In the genomic region with DNA sequence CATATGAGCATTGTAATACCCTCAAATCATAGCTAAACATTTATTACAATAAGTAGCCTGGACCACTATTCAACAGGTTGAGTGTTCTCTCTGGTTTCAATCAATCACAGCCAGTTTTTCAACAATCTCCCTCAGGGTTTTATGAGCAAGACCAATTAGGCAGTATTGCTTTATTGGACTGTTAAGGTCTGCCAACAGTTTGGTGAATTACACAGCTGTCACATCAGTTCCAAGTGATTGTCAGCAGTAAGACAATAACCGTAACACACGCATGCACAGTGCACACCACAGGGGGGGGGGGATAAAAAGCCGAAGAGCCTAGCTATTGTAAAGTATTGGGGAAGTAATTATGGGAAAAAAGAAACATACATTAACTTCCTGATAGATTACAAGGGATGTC, we compare ENCODE assay signal across 20 mouse cellular contexts.
DNase-seq lines count a peak whose midpoint lies in the region; ATAC-seq lines count a peak whose summit lies in the region.
"Had no signal": no experiment of that assay in that cellular context is flagged by ENCODE, and none has a peak within 500 bp of the region (broad histone marks: within the 10 kb centered on the region; RNA-seq: fewer than 3 reads in every experiment).

No protein-coding gene starts in this region.

- no peaks in the 10 kb centered on the region for H3K27me3 ChIP-seq in forebrain, embryonic 13.5 days
- no peaks in the 10 kb centered on the region for H3K27me3 ChIP-seq in forebrain, embryonic 11.5 days (ENCODE audit: control insufficient read depth, insufficient read depth, low read length)
- no peaks in the 10 kb centered on the region for H3K27me3 ChIP-seq in embryonic facial prominence, embryonic 14.5 days (replicated peaks; ENCODE audit: control insufficient read depth, insufficient read depth, low read length)
- no peaks in the 10 kb centered on the region for H3K27me3 ChIP-seq in midbrain, embryonic 14.5 days (ENCODE audit: control insufficient read depth, insufficient read depth, low read length)
- no peaks in the 10 kb centered on the region for H3K27me3 ChIP-seq in heart, embryonic 11.5 days (ENCODE audit: control insufficient read depth, insufficient read depth, low read length)
- H3K27me3 ChIP-seq: heart, embryonic 15.5 days; hindbrain, embryonic 13.5 days; limb, embryonic 15.5 days had no signal

- 27% methylated on average over 3 of the region's 3 CpGs for WGBS in forebrain, embryonic 13.5 days
- 64% methylated on average over 3 of the region's 3 CpGs for WGBS in forebrain, embryonic 11.5 days
- 42% methylated on average over 3 of the region's 3 CpGs for WGBS in embryonic facial prominence, embryonic 14.5 days
- WGBS in midbrain, embryonic 14.5 days: 41% methylated on average over 3 of the region's 3 CpGs
- WGBS in heart, embryonic 11.5 days (ENCODE audit: insufficient replicate concordance): 75% methylated on average over 3 of the region's 3 CpGs

- H3K4me3 ChIP-seq in forebrain, embryonic 13.5 days: no peak overlapping the region
- no peak overlapping the region for H3K4me3 ChIP-seq in forebrain, embryonic 11.5 days (ENCODE audit: low read depth, low read length)
- no peak overlapping the region for H3K4me3 ChIP-seq in embryonic facial prominence, embryonic 14.5 days (ENCODE audit: low read depth, low read length)
- H3K4me3 ChIP-seq in midbrain, embryonic 14.5 days (replicated peaks; ENCODE audit: low read depth, low read length): no peak overlapping the region
- H3K4me3 ChIP-seq in heart, embryonic 11.5 days (ENCODE audit: low read depth, low read length): no peak overlapping the region
- H3K4me3 ChIP-seq: heart, embryonic 15.5 days; hindbrain, embryonic 13.5 days; limb, embryonic 15.5 days had no signal

- DNase-seq in forebrain, embryonic 11.5 days (ENCODE audit: low spot score): no peak
- peak; percentile 48 for DNase-seq in embryonic facial prominence, embryonic 14.5 days (ENCODE audit: low spot score)
- DNase-seq in hindlimb bud, embryonic 11.5 days (ENCODE audit: extremely low spot score, low read depth, low spot score): peak; percentile 66
- DNase-seq in midbrain, embryonic 14.5 days: peak; percentile 42
- no peak for DNase-seq in cerebellum, postnatal 14 days
- no peak for DNase-seq in adrenal gland, adult (ENCODE audit: inconsistent age in 2 of 2, low spot score in 1 of 2)
- DNase-seq: cerebellum, adult 9-10 months; embryo, embryonic 11 days; heart, adult 11 months; kidney, adult 11 months; kidney, postnatal 10 days; liver, postnatal 0 days; right cerebral cortex, postnatal 4 days; thymus, postnatal 14 days had no signal

- no peaks in the 10 kb centered on the region for H3K9me3 ChIP-seq in forebrain, embryonic 13.5 days (replicated peaks)
- no peaks in the 10 kb centered on the region for H3K9me3 ChIP-seq in forebrain, embryonic 11.5 days (ENCODE audit: control insufficient read depth, low read length)
- H3K9me3 ChIP-seq in embryonic facial prominence, embryonic 14.5 days (ENCODE audit: control insufficient read depth, low read length): no peaks in the 10 kb centered on the region
- no peaks in the 10 kb centered on the region for H3K9me3 ChIP-seq in midbrain, embryonic 14.5 days (ENCODE audit: control insufficient read depth, low read length)
- H3K9me3 ChIP-seq in heart, embryonic 11.5 days (replicated peaks; ENCODE audit: control insufficient read depth, low read length): no peaks in the 10 kb centered on the region
- H3K9me3 ChIP-seq: heart, embryonic 15.5 days; hindbrain, embryonic 13.5 days; limb, embryonic 15.5 days had no signal

- no peaks in the 10 kb centered on the region for H3K36me3 ChIP-seq in forebrain, embryonic 13.5 days (ENCODE audit: poor library complexity, severe bottlenecking)
- no peaks in the 10 kb centered on the region for H3K36me3 ChIP-seq in forebrain, embryonic 11.5 days (ENCODE audit: control insufficient read depth, insufficient read depth, low read length)
- no peaks in the 10 kb centered on the region for H3K36me3 ChIP-seq in embryonic facial prominence, embryonic 14.5 days (ENCODE audit: control insufficient read depth, insufficient read depth, low read length)
- H3K36me3 ChIP-seq in midbrain, embryonic 14.5 days (ENCODE audit: control insufficient read depth, insufficient read depth, low read length): no peaks in the 10 kb centered on the region
- H3K36me3 ChIP-seq in heart, embryonic 11.5 days (ENCODE audit: control insufficient read depth, insufficient read depth, low read length): no peaks in the 10 kb centered on the region
- H3K36me3 ChIP-seq: heart, embryonic 15.5 days; hindbrain, embryonic 13.5 days; limb, embryonic 15.5 days had no signal

- no peaks in the 10 kb centered on the region for H3K4me1 ChIP-seq in forebrain, embryonic 13.5 days
- no peaks in the 10 kb centered on the region for H3K4me1 ChIP-seq in forebrain, embryonic 11.5 days (replicated peaks; ENCODE audit: control insufficient read depth, insufficient read depth, low read length)
- H3K4me1 ChIP-seq in embryonic facial prominence, embryonic 14.5 days (ENCODE audit: control insufficient read depth, insufficient read depth, low read length): no peaks in the 10 kb centered on the region
- no peaks in the 10 kb centered on the region for H3K4me1 ChIP-seq in midbrain, embryonic 14.5 days (ENCODE audit: control insufficient read depth, insufficient read depth, low read length)
- H3K4me1 ChIP-seq in heart, embryonic 11.5 days (ENCODE audit: control insufficient read depth, insufficient read depth, low read length): no peaks in the 10 kb centered on the region
- H3K4me1 ChIP-seq: heart, embryonic 15.5 days; hindbrain, embryonic 13.5 days; limb, embryonic 15.5 days had no signal

- H3K4me2 ChIP-seq in forebrain, embryonic 13.5 days: no peak overlapping the region
- no peak overlapping the region for H3K4me2 ChIP-seq in forebrain, embryonic 11.5 days (ENCODE audit: low read depth, low read length, severe bottlenecking)
- H3K4me2 ChIP-seq in embryonic facial prominence, embryonic 14.5 days (ENCODE audit: low read depth, low read length): no peak overlapping the region
- no peak overlapping the region for H3K4me2 ChIP-seq in midbrain, embryonic 14.5 days (ENCODE audit: low read length)
- H3K4me2 ChIP-seq in heart, embryonic 11.5 days: no peak overlapping the region
- H3K4me2 ChIP-seq: heart, embryonic 15.5 days; hindbrain, embryonic 13.5 days; limb, embryonic 15.5 days had no signal

- H3K27ac ChIP-seq in forebrain, embryonic 13.5 days: no peak overlapping the region
- no peak overlapping the region for H3K27ac ChIP-seq in forebrain, embryonic 11.5 days (ENCODE audit: low read depth, low read length)
- H3K27ac ChIP-seq in embryonic facial prominence, embryonic 14.5 days (replicated peaks; ENCODE audit: low read depth, low read length): no peak overlapping the region
- H3K27ac ChIP-seq in midbrain, embryonic 14.5 days (replicated peaks; ENCODE audit: low read depth, low read length): no peak overlapping the region
- H3K27ac ChIP-seq in heart, embryonic 11.5 days (ENCODE audit: low read depth, low read length): no peak overlapping the region
- H3K27ac ChIP-seq: heart, embryonic 15.5 days; hindbrain, embryonic 13.5 days; limb, embryonic 15.5 days had no signal

- peak; percentile 81 for ATAC-seq in forebrain, embryonic 13.5 days
- ATAC-seq in forebrain, embryonic 11.5 days (replicated peaks; ENCODE audit: low FRiP score): no peak
- ATAC-seq in embryonic facial prominence, embryonic 14.5 days (ENCODE audit: low read depth): peak; percentile 60; the same call in 1 of the 2 replicates
- ATAC-seq in midbrain, embryonic 14.5 days (ENCODE audit: low FRiP score, low TSS enrichment): peak; percentile 84
- no peak for ATAC-seq in heart, embryonic 11.5 days (replicated peaks; ENCODE audit: insufficient number of reproducible peaks, low FRiP score, low TSS enrichment)
- ATAC-seq: activated CD4-positive, CD25-positive, alpha-beta regulatory T cell, adult 4 months; liver, postnatal 0 days had no signal

- H3K9ac ChIP-seq in forebrain, embryonic 13.5 days: no peak overlapping the region
- H3K9ac ChIP-seq in forebrain, embryonic 11.5 days (ENCODE audit: low read length): no peak overlapping the region
- H3K9ac ChIP-seq in embryonic facial prominence, embryonic 14.5 days (ENCODE audit: low read depth, low read length): no peak overlapping the region
- no peak overlapping the region for H3K9ac ChIP-seq in midbrain, embryonic 14.5 days (replicated peaks; ENCODE audit: low read length)
- H3K9ac ChIP-seq in heart, embryonic 11.5 days (ENCODE audit: low read depth, low read length): no peak overlapping the region
- H3K9ac ChIP-seq: heart, embryonic 15.5 days; hindbrain, embryonic 13.5 days; limb, embryonic 15.5 days; liver, postnatal 0 days had no signal

Comparison
In these comparisons a context has a peak if more than half of its experiments do, and no peak if none do; other contexts are left out.
1. ATAC-seq: peak in forebrain, embryonic 13.5 days (single experiment), embryonic facial prominence, embryonic 14.5 days (single experiment) and midbrain, embryonic 14.5 days (single experiment); none in forebrain, embryonic 11.5 days (single experiment) and heart, embryonic 11.5 days (single experiment).
2. DNase-seq: peak in embryonic facial prominence, embryonic 14.5 days (single experiment), hindlimb bud, embryonic 11.5 days (single experiment) and midbrain, embryonic 14.5 days (single experiment); none in forebrain, embryonic 11.5 days (single experiment), cerebellum, postnatal 14 days (0 of 2) and adrenal gland, adult (0 of 2).